ENCODE assay signal across 15 mouse cellular contexts in genomic region chr5:143501140-143501539, GRCm38 (mm10). TPM values are rescaled to one million over a fixed set of nuclear protein-coding genes. Genes with fewer than 3 reads are reported as not detected.
DNase-seq lines count a peak whose midpoint lies in the region; ATAC-seq and TF ChIP-seq lines count a peak whose summit lies in the region.
"Had no signal": no experiment of that assay in that cellular context is flagged by ENCODE, and none has a peak within 500 bp of the region (broad histone marks: within the 10 kb centered on the region; RNA-seq: fewer than 3 reads in every experiment).

No protein-coding gene starts in this region.

- no peaks in the 10 kb centered on the region for H3K9me3 ChIP-seq in hindbrain, postnatal 0 days (ENCODE audit: low read length)
- no peaks in the 10 kb centered on the region for H3K9me3 ChIP-seq in hindbrain, embryonic 14.5 days (ENCODE audit: control insufficient read depth, low read length)
- no peaks in the 10 kb centered on the region for H3K9me3 ChIP-seq in lung, embryonic 16.5 days (ENCODE audit: control insufficient read depth, low read length)
- H3K9me3 ChIP-seq in neural tube, embryonic 15.5 days (replicated peaks), result no peaks in the 10 kb centered on the region
- H3K9me3 ChIP-seq: forebrain, embryonic 15.5 days; G1E had no signal

- no peak overlapping the region for H3K9ac ChIP-seq in hindbrain, postnatal 0 days (replicated peaks; ENCODE audit: low read length)
- no peak overlapping the region for H3K9ac ChIP-seq in hindbrain, embryonic 14.5 days
- no peak overlapping the region for H3K9ac ChIP-seq in lung, embryonic 16.5 days (ENCODE audit: low read length)
- H3K9ac ChIP-seq in neural tube, embryonic 15.5 days (replicated peaks), result no peak overlapping the region
- H3K9ac ChIP-seq: forebrain, embryonic 15.5 days had no signal

- no peaks in the 10 kb centered on the region for H3K27me3 ChIP-seq in hindbrain, postnatal 0 days (ENCODE audit: insufficient read depth, low read length)
- no peaks in the 10 kb centered on the region for H3K27me3 ChIP-seq in hindbrain, embryonic 14.5 days (ENCODE audit: control insufficient read depth, insufficient read depth, low read length)
- H3K27me3 ChIP-seq in lung, embryonic 16.5 days (ENCODE audit: control insufficient read depth, insufficient read depth, low read depth, low read length), result no peaks in the 10 kb centered on the region
- H3K27me3 ChIP-seq in neural tube, embryonic 15.5 days (replicated peaks), result no peaks in the 10 kb centered on the region
- H3K27me3 ChIP-seq: forebrain, embryonic 15.5 days had no signal

- peaks cover 30% of the 10 kb centered on the region for H3K36me3 ChIP-seq in hindbrain, postnatal 0 days (ENCODE audit: insufficient read depth, low read length)
- H3K36me3 ChIP-seq in hindbrain, embryonic 14.5 days (replicated peaks; ENCODE audit: control insufficient read depth, insufficient read depth), result peaks cover 67% of the 10 kb centered on the region
- H3K36me3 ChIP-seq in lung, embryonic 16.5 days (ENCODE audit: control insufficient read depth, insufficient read depth, low read length), result peaks cover 16% of the 10 kb centered on the region
- H3K36me3 ChIP-seq in neural tube, embryonic 15.5 days, result peaks cover 47% of the 10 kb centered on the region

- DNase-seq in hindbrain, postnatal 0 days (ENCODE audit: low spot score), result peak; percentile 12
- no peak for DNase-seq in hindbrain, embryonic 14.5 days (ENCODE audit: low spot score)
- no peak for DNase-seq in lung, adult 2 months
- no peak for DNase-seq in neural tube, embryonic 10.5 days (ENCODE audit: extremely low spot score, low spot score)
- no peak for DNase-seq in ovary, postnatal 14 days (ENCODE audit: low spot score)
- DNase-seq: adrenal gland, adult 8-10 months; adrenal gland, postnatal 36 days; gastrocnemius, postnatal 36 days; heart, adult 11 months; heart, postnatal 10 days; heart, postnatal 4 days had no signal

- no peak overlapping the region for H3K4me3 ChIP-seq in hindbrain, postnatal 0 days (ENCODE audit: low read length)
- no peak overlapping the region for H3K4me3 ChIP-seq in hindbrain, embryonic 14.5 days (replicated peaks; ENCODE audit: low read length)
- no peak overlapping the region for H3K4me3 ChIP-seq in lung, embryonic 16.5 days (ENCODE audit: low read length)
- H3K4me3 ChIP-seq in lung, adult 2 months (replicated peaks; ENCODE audit: extremely low read depth, low read depth, low read length), result no peak overlapping the region
- no peak overlapping the region for H3K4me3 ChIP-seq in neural tube, embryonic 15.5 days (replicated peaks)
- H3K4me3 ChIP-seq: forebrain, embryonic 15.5 days had no signal

- H3K4me1 ChIP-seq in hindbrain, postnatal 0 days (ENCODE audit: insufficient read depth, low read length), result no peaks in the 10 kb centered on the region
- no peaks in the 10 kb centered on the region for H3K4me1 ChIP-seq in hindbrain, embryonic 14.5 days (replicated peaks; ENCODE audit: control insufficient read depth, insufficient read depth, low read length)
- no peaks in the 10 kb centered on the region for H3K4me1 ChIP-seq in lung, embryonic 16.5 days (replicated peaks; ENCODE audit: control insufficient read depth, insufficient read depth, low read length)
- no peaks in the 10 kb centered on the region for H3K4me1 ChIP-seq in lung, adult 2 months (ENCODE audit: control insufficient read depth, insufficient read depth, low read length)
- no peaks in the 10 kb centered on the region for H3K4me1 ChIP-seq in neural tube, embryonic 15.5 days
- H3K4me1 ChIP-seq: forebrain, embryonic 15.5 days had no signal

- TF ChIP-seq CTCF in hindbrain, postnatal 0 days (IDR thresholded peaks at IDR 0.05; ENCODE audit: low read depth), result no peak
- TF ChIP-seq CTCF in lung, adult 2 months (IDR thresholded peaks at IDR 0.05; ENCODE audit: insufficient read depth, low read length), result no peak

- H3K4me2 ChIP-seq in hindbrain, postnatal 0 days (ENCODE audit: low read depth, low read length), result no peak overlapping the region
- H3K4me2 ChIP-seq in hindbrain, embryonic 14.5 days (replicated peaks), result no peak overlapping the region
- H3K4me2 ChIP-seq in lung, embryonic 16.5 days (ENCODE audit: low read depth, low read length), result no peak overlapping the region
- no peak overlapping the region for H3K4me2 ChIP-seq in neural tube, embryonic 15.5 days
- H3K4me2 ChIP-seq: forebrain, embryonic 15.5 days had no signal

- TF ChIP-seq POLR2A in lung, adult 2 months (IDR thresholded peaks at IDR 0.05; ENCODE audit: borderline replicate concordance, extremely low read depth, low read depth, low read length), result no peak

- peak overlapping the region; percentile 20; the same call in 1 of the 2 replicates for H3K27ac ChIP-seq in hindbrain, postnatal 0 days
- H3K27ac ChIP-seq in hindbrain, embryonic 14.5 days, result no peak overlapping the region
- no peak overlapping the region for H3K27ac ChIP-seq in lung, embryonic 16.5 days (ENCODE audit: low read length)
- 0 out of 2 replicates have a peak overlapping the region, but pooled peaks have one; percentile 18 for H3K27ac ChIP-seq in neural tube, embryonic 15.5 days (replicated peaks)
- H3K27ac ChIP-seq: forebrain, embryonic 15.5 days had no signal

- ATAC-seq in hindbrain, postnatal 0 days, result peak; percentile 63; the same call in 1 of the 2 replicates
- no peak for ATAC-seq in hindbrain, embryonic 14.5 days (ENCODE audit: low FRiP score)
- 0 out of 2 replicates have a peak, but pooled peaks have one; percentile 13 for ATAC-seq in lung, embryonic 16.5 days (ENCODE audit: low read depth)
- peak; percentile 38; the same call in 1 of the 2 replicates for ATAC-seq in neural tube, embryonic 15.5 days (ENCODE audit: low FRiP score)
- ATAC-seq: forebrain, embryonic 15.5 days had no signal

- WGBS in hindbrain, postnatal 0 days, result 70% methylated on average over 8 of the region's 8 CpGs
- WGBS in hindbrain, embryonic 14.5 days, result 90% methylated on average over 8 of the region's 8 CpGs
- 83% methylated on average over 8 of the region's 8 CpGs for WGBS in lung, embryonic 16.5 days
- 77% methylated on average over 8 of the region's 8 CpGs for WGBS in lung, adult 2 months
- WGBS in neural tube, embryonic 15.5 days, result 89% methylated on average over 8 of the region's 8 CpGs

RNA-seq across cellular contexts. Expression of gene Rac1, which starts 26.7 kb away (rescaled TPM):
- 143 and 148 TPM in 2 replicates for total RNA-seq in hindbrain, postnatal 0 days (2014; rRNA removed)
- polyA plus RNA-seq in hindbrain, postnatal 0 days (2015; fragmentation: Nextera tagmentation; extraction: Ambion mirVana), result 412 and 436 TPM in 2 replicates
- 473 and 504 TPM in 2 replicates for polyA plus RNA-seq in hindbrain, embryonic 14.5 days (2014; fragmentation: Nextera tagmentation; extraction: Ambion mirVana)
- polyA plus RNA-seq in lung, embryonic 16.5 days (2015; fragmentation: Nextera tagmentation; extraction: Ambion mirVana), result 329 and 475 TPM in 2 replicates
- 228 and 400 TPM in 2 replicates for polyA plus RNA-seq in lung, adult 2 months (2012; rRNA removed)
- polyA plus RNA-seq in neural tube, embryonic 15.5 days (2015; fragmentation: Nextera tagmentation; extraction: Ambion mirVana), result 385 and 423 TPM in 2 replicates

RNA-seq across cellular contexts. Expression of gene Daglb, which starts 36.8 kb away (rescaled TPM):
- 30.1 and 30.5 TPM in 2 replicates for total RNA-seq in hindbrain, postnatal 0 days (2014; rRNA removed)
- polyA plus RNA-seq in hindbrain, postnatal 0 days (2015; fragmentation: Nextera tagmentation; extraction: Ambion mirVana), result 19.3 and 20.3 TPM in 2 replicates
- 17.1 and 17.5 TPM in 2 replicates for polyA plus RNA-seq in hindbrain, embryonic 14.5 days (2014; fragmentation: Nextera tagmentation; extraction: Ambion mirVana)
- 8.4 TPM in 2 replicates for polyA plus RNA-seq in lung, embryonic 16.5 days (2015; fragmentation: Nextera tagmentation; extraction: Ambion mirVana)
- 16.5 and 18.1 TPM in 2 replicates for polyA plus RNA-seq in lung, adult 2 months (2012; rRNA removed)
- 20.4 and 21.9 TPM in 2 replicates for polyA plus RNA-seq in neural tube, embryonic 15.5 days (2015; fragmentation: Nextera tagmentation; extraction: Ambion mirVana)

Comparison
In these comparisons a context has a peak if more than half of its experiments do, and no peak if none do; other contexts are left out.
1. H3K27ac ChIP-seq: peak in hindbrain, postnatal 0 days (single experiment) and neural tube, embryonic 15.5 days (single experiment); none in hindbrain, embryonic 14.5 days (single experiment) and lung, embryonic 16.5 days (single experiment).